Mouse (Mus musculus): ENCODE measurements at regions not wholly inside any gene's neighbourhood (a gene's known extent, or its start where the extent isn't known, plus 50 kb on each side); places are given as distances from the start of the nearest gene placed in this dataset.
"Not testable (repeated sequence)": the region's sequence is repeated elsewhere in the genome, so short reads cannot be mapped to it uniquely, and the experiment has no call there.

- DNase-seq = no peak
Observed at GRCm38 (mm10) chr4:51519281-51519680, 302.8 kb downstream of the Cylc2 start.

- no peak for DNase-seq
Observed at GRCm38 (mm10) chr4:51519750-51520149, 303.3 kb downstream of the Cylc2 start.

- no peak for DNase-seq
Observed at GRCm38 (mm10) chr4:51545419-51545818, 328.9 kb downstream of the Cylc2 start.

- DNase-seq = no peak
Observed at GRCm38 (mm10) chr4:51559693-51560092, 343.2 kb downstream of the Cylc2 start.

GRCm38 (mm10) chr4:51560100-51560499, 343.6 kb downstream of the Cylc2 start:
- DNase-seq = no peak

GRCm38 (mm10) chr4:51562379-51562778, 345.9 kb downstream of the Cylc2 start:
- no peak for DNase-seq

- DNase-seq = no peak
Observed at GRCm38 (mm10) chr4:51576456-51576855, 360.0 kb downstream of the Cylc2 start.

- no peak for DNase-seq
Observed at GRCm38 (mm10) chr4:51594044-51594443, 377.6 kb downstream of the Cylc2 start.

GRCm38 (mm10) chr4:51597850-51598249, 381.4 kb downstream of the Cylc2 start:
- DNase-seq = no peak

GRCm38 (mm10) chr4:51599984-51600747, 383.7 kb downstream of the Cylc2 start:
- no peak for DNase-seq

- no peak for DNase-seq
Observed at GRCm38 (mm10) chr4:51627289-51627688, 410.8 kb downstream of the Cylc2 start.

GRCm38 (mm10) chr4:51633471-51633870, 417.0 kb downstream of the Cylc2 start:
- no peak for DNase-seq

GRCm38 (mm10) chr4:51657325-51657724, 440.8 kb downstream of the Cylc2 start:
- no peak for DNase-seq

GRCm38 (mm10) chr4:51658286-51658685, 441.8 kb downstream of the Cylc2 start:
- no peak for DNase-seq

- DNase-seq = peak; percentile 35 to 42
Observed at GRCm38 (mm10) chr4:51671516-51671915, 455.0 kb downstream of the Cylc2 start.

- DNase-seq = no peak
Observed at GRCm38 (mm10) chr4:51674406-51674805, 457.9 kb downstream of the Cylc2 start.

GRCm38 (mm10) chr4:51679097-51679496, 462.6 kb downstream of the Cylc2 start:
- DNase-seq = peak in 1 of 2 experiments; percentile 11

GRCm38 (mm10) chr4:51683345-51683744, 466.9 kb downstream of the Cylc2 start:
- not testable (repeated sequence) for DNase-seq

GRCm38 (mm10) chr4:51686651-51687050, 470.2 kb downstream of the Cylc2 start:
- no peak for DNase-seq

Data from layer of hippocampus, postnatal 36 days (tissue).